Mouse (Mus musculus) ES-Bruce4 (cell line): ENCODE measurements around the gene Rgl3.

Experiments
- CTCF ChIP-seq: IDR thresholded peaks from one replicate; pipeline ENCODE4 v1.8.1; 2011; ENCODE audit warnings: low read depth, low read length
- POLR2A ChIP-seq: IDR thresholded peaks from one replicate; pipeline ENCODE4 v1.8.1; 2011; ENCODE audit warnings: low read length; ENCODE audit not compliant: insufficient read depth

- TF ChIP-seq POLR2A = peak; percentile 87
- no peak for TF ChIP-seq CTCF
Measured at GRCm38 (mm10) chr9:22002194-22003162, 13.2 kb upstream of the Rgl3 start, which contains the start of the genes Ccdc151 and Prkcsh.
